Mouse (Mus musculus): ENCODE measurements around the gene Gatm.

GRCm38 (mm10) chr2:122599736-122600135, 11.4 kb downstream of the Gatm start:
- no peak for TF ChIP-seq CHD2 (IDR thresholded peaks at IDR 0.05; ENCODE audit: low read depth, low read length)
- TF ChIP-seq HCFC1 (IDR thresholded peaks at IDR 0.05; ENCODE audit: borderline replicate concordance, insufficient read depth, low read length), result no peak
- TF ChIP-seq ZNF384 (IDR thresholded peaks at IDR 0.05; ENCODE audit: low read depth, low read length), result no peak
- TF ChIP-seq MAFK (IDR thresholded peaks at IDR 0.05; ENCODE audit: insufficient read depth, low read depth, low read length), result no peak
- TF ChIP-seq ZC3H11A (IDR thresholded peaks at IDR 0.05; ENCODE audit: borderline replicate concordance, low read depth, low read length), result no peak

Data from ES-E14 (cell line).